Mouse (Mus musculus): Measurements from ENCODE around the gene Gm20388. TPM values are rescaled to one million over a fixed set of nuclear protein-coding genes. Genes with fewer than 3 reads are reported as not detected.

Gene Gm20388
- total RNA-seq, 2 experiments from 2014 or later = 8.8 TPM

DNA sequence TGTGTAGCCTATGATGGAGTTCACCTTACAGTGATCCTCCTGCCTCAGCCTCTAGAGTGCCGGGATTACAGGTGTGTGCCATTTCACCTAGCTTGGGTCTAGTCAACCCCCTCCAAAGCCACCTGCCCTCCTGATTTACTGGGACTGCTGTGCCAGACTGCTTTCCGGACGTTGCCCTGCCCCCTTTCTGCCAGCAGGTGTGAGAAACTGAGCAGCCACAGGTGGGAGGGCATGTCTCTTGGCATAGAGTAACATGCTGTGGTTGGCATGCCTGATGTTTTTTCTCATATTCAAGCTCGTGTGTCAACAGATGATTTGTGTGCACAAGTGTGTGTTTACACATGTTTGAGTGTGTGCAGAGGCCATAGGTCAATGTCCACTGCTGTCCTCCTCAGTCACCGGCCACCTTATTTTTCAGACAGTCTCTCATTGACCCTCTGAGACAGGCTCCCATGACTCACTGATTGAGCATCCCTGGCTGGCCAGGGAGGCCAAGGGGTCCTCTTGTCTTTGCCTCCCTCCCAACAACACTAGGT lies 333.3 kb downstream of the Gm20388 start:
- no peak for DNase-seq (ENCODE audit: extremely low spot score in 1 of 2, low spot score in 1 of 2)

DNA sequence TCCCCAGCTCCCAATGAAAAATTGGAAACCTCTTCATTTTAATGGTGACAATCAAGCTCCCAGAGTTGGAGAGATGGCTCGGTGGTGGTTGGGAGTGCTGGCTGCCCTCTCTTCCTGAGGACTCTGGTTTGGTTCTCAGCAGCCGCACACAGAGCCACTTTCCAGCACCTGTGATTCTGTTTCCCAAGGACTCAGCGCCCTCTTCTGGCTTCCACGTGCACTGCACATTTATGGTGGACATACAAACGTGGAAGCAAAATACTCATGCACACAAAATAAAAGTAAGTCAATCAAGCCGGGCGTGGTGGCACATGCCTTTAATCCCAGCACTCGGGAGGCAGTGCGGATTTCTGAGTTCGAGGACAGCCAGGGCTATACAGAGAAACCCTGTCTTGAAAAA lies 333.9 kb downstream of the Gm20388 start:
- DNase-seq (ENCODE audit: extremely low spot score in 1 of 2, low spot score in 1 of 2) = no peak

DNA sequence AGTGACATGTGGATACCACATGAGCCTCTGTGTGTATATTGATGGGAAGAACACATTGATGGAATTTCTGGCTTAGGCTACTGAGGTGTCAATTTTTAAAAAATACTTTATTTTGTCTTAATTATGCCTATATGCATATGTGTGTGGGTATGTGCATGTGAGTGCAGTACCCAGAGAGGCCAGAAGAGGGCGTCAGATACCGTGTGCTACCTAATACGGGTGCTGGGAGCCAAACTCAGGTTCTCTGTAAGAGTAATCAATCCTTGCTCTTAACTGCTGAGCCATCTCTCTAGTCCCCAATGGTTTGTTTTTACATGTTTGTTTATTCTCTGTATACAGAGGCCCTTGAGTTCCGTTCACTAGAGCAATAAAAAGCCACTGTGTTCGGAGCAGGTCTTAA lies 337.0 kb downstream of the Gm20388 start:
- no peak for DNase-seq (ENCODE audit: extremely low spot score in 1 of 2, low spot score in 1 of 2)

DNA sequence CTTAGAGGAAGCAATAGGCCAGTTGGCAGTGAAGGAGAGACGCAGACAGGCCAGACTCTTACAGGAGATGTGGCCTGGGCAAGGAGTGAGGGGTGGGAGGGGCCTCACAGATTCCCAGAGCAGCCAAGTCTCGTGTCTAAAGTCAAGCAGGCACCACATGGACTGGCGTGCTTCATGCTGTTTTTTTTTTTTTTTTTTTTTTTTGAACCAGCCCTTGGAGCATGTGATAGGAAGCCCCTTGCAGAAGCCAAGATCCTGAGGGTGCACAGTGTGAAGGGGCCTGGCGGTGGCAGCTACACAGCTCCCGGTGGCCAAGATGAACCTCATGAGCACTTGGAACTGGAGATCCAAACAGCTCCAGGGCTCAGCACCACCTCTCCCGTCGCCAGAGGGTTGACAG lies 337.4 kb downstream of the Gm20388 start:
- DNase-seq (ENCODE audit: extremely low spot score in 1 of 2, low spot score in 1 of 2) = no peak

DNA sequence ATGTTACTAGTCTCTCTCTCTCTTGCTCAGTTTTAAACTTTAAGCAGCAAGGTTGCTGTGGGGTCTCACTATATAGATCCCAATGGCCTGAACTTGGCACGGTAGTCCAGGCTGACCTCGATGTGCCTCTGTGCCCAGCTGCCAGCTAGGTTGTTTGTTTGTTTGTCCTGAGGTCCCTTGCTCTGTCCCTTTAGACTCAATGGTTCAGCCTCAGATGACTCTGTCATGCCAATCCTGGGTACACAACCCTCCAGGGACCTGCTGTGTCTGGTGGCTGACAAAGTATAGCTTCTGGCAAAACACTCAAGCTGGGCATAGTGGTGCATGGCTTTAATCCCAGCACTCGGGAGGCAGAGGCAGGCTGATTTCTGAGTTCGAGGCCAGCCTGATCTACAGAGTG lies 337.8 kb downstream of the Gm20388 start:
- DNase-seq (ENCODE audit: extremely low spot score in 1 of 2, low spot score in 1 of 2) = no peak

DNA sequence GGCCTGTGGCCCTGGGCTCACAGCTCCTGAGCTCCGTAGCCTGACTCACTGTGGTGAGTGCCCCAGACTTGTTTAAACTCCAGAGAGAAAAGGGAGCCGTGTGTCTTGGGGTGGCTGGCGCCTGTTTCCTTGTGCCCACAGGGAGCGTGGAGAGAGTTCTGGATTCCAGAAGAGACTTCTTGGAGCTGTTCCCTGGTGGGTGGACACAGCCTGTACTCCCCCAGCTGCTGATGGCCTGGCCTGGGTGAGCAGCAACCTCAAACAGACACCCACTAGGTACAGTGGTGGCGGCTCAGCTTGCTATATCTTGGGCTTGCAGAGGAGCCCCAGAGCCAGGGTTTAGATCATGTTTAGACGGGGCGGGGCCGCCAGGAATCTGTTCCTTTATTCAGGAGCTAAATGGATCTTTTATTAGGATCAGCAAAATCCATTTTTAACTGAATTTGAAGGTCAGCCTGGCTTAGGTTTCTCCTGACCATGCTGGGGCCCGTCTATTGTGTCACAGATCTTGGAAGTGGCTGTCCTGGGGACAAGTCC lies 339.2 kb downstream of the Gm20388 start:
- DNase-seq (ENCODE audit: extremely low spot score in 1 of 2, low spot score in 1 of 2) = no peak

DNA sequence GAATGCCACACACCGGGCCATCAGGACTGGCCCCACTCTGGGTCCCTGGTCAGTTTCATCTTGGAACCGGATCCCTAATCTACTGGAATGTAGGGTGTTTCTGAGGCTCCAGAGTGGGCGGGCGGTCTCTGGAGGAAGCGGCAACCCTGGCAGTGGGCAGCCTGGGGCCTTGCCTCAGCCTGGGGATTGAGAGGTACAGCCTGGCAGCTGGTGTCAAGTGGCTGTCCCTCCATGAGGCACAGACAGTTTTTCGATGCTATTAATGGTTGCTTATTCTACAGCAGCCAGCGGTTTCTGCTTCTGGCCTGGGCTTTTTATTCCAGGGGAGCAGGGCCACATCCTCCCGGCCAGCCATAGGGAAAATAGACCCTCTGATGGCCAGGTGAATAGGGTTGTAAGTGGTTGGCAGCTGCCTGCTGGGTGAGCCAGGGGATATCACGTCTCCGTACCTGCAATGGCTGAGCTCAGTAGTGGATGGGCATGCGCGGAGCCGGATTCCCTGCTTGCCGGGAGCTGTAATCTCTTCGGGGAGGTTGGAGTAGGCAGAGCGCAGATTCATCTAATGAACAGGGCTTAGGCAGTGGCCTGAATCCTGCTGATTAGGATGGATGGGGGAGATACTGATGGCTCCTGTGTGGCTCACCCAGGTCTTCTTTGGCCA lies 340.2 kb downstream of the Gm20388 start:
- DNase-seq (ENCODE audit: extremely low spot score in 1 of 2, low spot score in 1 of 2) = no peak

DNA sequence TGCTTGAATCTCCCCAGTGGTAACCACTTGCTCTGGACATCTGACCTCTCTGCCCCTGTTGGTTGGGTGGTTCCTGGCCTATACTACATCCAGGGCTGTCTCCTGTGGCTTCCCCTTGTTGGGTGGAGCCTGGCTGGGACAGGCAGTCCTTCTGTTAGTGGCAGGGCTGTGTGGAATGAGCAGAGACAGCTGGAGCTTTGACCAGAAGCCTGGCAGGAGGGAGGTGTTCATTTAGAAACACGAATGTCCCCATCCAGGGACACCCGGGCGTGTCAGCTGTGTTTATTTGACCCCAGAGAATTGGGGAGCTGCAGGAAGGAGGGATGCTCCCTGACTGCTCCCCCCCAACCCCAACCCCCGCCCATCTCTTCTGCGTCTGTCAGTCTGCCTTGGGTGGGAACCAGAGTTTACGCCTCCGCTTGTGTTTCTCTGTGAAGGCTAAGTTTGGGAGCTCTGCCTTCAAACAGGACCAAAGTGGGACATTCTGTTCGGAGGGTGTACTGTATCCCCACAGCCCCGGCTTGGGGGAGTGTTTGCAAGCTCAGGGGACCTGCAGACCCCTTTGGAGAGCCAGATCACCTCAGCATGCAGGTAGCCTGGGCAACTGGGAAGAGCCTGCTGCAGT lies 340.9 kb downstream of the Gm20388 start:
- DNase-seq (ENCODE audit: extremely low spot score in 1 of 2, low spot score in 1 of 2) = no peak

DNA sequence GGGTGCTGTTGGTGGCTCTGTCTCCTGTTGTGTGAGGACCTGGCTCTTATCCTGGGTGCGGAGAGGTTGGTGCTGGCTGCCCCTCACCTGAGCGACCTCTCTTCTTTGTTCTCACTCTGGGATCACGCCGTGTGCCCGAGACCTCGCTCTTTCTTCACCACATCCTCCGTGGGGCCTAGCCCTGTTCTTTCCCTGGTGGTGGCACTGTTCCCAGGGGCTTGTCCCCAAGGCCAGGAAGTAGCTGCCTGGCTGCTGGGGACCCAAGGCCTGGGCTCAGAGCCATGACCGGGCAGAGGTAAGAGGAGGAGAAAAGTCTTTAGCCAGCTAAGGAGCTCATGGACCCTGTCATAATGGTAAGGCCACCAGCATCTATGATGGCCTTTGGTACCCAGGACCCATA lies 343.0 kb downstream of the Gm20388 start:
- DNase-seq (ENCODE audit: extremely low spot score in 1 of 2, low spot score in 1 of 2) = no peak

DNA sequence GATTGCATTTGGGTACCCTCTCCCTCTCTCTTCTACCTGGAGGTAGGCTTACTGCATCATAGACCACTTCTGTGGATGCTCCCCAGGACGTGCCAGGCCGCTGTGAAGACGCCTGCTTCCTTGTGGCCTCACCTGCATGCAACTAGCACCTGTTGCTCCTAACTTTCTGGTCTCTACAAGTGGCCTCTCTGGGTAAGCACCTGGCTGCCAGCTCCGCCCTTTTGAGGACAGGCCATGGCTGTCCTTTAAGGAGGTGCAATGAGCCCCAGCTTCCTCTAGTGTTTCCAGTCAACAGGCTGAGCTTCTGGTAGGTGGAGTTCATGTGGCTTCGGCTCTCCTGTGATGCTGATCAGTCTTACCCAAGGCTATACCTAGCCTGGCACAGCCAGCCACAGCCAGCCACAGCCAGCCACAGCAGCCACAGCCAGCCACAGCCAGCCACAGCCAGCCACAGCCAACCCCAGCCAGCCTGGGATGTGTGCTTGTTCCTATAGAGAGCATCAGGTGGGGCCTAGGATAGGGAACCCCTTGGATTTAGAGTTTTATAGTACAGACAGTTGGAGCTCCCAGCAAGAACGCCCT lies 344.9 kb downstream of the Gm20388 start:
- no peak for DNase-seq (ENCODE audit: extremely low spot score in 1 of 2, low spot score in 1 of 2)

DNA sequence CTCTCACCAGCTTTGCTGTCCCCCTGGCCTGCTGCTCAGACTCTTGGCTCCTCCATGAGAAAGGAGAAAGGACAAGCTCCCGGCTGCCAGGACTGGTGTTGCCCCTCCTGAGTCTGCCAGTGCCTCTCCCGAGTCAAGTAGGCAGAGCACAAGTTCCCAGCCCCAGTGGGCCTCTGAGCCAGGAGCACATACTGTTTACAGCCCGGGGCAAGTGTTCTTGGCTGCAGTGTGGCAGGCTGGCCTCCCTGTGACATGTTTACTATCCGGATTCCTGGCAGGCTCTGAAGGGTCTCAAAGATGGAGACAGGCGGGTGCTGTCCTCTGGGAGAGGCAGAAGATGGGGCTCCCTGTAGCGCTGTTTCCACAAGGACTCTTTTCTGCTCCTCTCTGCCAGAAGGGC lies 346.3 kb downstream of the Gm20388 start:
- DNase-seq (ENCODE audit: extremely low spot score in 1 of 2, low spot score in 1 of 2) = no peak

DNA sequence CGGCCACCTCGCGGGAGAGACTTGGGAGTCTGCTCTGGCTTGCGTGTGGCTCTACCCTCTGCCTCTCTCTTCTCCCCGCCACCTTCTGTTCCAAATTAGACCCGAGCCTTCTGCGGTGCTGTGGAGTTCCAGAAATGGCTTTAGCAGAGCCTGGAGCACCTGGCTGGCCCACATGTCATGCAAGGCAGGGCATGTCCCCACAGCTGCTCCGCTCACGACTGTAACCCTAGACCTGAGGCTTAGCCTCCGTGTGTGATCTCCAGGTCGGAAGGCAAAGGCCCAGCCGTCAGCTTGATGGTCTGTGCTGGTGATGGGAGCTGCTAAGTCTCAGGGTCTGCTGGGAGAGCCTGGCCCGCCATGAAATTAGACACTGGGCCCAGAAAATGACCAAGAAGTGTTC lies 348.6 kb downstream of the Gm20388 start:
- no peak for DNase-seq (ENCODE audit: extremely low spot score in 1 of 2, low spot score in 1 of 2)

DNA sequence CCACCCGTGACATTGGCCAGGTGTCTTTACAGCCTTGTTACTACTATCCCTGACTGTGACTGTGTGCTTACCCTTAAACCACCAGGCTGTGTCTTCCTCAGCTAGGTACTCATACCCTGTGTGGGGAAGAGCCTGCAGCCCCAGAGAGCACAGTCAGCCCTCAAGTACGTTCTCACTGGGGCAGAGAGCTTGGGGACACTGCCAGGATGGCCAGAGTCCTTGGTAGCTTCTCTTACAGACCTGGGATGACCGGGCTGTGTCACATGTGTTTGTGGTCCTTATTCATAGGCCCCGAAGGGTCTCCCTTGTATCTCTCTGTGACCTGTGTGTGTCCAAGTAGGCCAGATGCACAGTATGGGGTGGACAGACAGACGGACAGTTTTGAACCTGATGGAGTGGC lies 350.0 kb downstream of the Gm20388 start:
- DNase-seq (ENCODE audit: extremely low spot score in 1 of 2, low spot score in 1 of 2) = no peak

DNA sequence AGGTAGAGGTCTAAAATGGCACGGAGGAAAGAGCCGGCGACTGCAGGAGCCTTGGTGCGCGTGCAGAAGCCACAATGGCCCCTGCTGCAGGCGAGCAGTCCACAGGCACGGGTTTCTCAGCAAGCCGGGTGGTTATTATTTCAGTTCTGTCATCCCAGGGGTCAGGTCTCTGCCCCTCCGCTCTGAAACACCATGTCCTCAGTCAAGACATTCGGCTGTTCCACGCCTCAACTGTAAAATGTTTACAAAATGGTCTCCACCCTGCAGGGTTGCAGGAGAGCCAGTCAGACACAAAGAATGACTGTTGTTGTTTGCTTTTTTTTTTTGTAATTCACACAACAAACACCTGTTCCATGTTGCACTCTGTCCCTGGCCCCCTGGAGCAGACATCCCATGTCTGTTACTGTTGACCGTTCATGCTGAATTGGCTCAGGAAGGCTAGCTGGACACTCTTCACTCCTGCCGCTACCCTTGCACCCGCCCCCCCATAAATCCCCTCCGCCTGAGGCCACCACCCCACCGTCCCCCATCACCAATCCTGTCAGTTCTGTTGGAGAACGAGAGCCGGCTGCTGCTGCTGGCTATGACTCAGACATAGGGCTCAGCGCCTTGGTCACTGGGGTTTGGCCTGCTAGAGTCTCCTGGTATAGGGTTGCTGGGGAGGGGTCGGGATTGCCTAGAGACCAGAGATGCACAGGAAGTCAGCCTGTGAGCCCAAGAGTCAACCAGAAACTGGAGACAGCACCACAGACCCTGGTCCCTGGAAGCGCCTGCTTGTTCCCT lies 350.9 kb downstream of the Gm20388 start:
- no peak for DNase-seq (ENCODE audit: extremely low spot score in 1 of 2, low spot score in 1 of 2)

DNA sequence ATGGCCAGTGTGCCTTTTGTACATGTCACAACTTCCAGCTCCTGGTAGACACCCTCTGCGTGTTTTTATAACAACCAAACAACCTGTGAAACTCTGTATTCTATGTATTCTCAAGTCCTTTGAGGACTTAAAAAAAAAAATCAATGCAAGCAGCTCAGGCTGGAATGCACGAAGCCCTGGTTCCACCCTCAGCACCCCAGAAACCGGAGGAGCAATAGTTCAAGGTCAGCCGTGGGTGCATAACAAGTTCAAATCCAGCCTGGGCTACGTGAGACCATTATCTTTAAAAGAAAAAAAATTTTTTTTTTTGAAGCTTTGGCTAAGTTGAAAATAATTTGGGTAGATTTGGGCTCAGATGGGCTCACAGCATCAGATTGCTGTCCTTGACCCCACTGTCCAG lies 353.2 kb downstream of the Gm20388 start:
- no peak for DNase-seq (ENCODE audit: extremely low spot score in 1 of 2, low spot score in 1 of 2)

DNA sequence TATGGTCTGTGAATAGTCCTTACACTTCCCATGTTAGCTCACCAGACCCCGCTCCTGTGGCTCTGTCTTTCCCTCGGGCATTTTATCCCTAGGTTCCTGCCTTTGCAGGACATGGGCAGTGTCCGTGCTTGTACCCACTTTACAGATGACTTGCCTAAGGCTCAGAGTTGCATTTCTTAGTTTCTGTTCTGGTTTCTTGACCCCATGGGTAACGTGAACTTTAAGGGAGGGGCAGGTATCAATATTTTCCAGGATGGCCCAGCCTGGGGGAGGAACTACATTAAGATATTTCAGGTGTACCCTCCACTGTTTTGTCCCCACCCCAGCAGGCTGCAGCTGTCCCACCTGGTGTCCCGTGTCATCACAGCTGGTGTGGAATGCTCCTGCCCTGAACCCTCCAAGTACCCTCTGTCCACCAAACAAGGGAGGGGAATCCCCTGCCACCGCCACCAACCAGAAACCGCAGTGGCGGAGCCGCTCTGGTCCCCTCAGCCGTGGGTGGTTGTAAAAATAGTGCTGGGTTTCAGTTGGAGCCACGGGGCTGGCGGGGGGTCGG lies 353.8 kb downstream of the Gm20388 start:
- no peak for DNase-seq (ENCODE audit: extremely low spot score in 1 of 2, low spot score in 1 of 2)

DNA sequence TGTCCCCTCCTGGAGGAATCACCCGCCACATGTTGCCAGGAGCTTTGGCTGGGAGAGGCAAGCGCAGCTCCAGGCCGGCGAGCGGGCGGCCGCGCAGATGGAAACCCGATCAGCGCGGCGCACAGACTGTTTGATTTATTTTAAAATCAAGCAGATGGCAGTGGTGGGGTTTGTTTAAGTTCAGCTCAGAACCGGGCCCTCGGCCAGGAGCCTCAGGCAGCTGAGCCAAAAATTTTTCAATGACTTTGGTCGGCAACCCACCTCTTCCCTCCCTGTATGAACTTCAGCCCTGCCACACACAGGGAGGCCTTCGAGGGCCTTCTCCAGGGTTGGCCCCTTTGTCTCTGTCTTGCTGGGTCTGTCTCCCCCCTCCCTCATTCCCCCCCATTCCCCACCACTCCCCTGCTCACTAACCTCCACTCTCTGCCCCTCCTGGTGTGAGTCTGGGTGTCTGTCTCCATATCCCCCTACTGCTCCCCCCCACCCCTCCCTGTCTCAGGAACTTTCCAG lies 354.4 kb downstream of the Gm20388 start:
- DNase-seq (ENCODE audit: extremely low spot score in 1 of 2, low spot score in 1 of 2) = peak in 1 of 2 experiments; percentile 66

DNA sequence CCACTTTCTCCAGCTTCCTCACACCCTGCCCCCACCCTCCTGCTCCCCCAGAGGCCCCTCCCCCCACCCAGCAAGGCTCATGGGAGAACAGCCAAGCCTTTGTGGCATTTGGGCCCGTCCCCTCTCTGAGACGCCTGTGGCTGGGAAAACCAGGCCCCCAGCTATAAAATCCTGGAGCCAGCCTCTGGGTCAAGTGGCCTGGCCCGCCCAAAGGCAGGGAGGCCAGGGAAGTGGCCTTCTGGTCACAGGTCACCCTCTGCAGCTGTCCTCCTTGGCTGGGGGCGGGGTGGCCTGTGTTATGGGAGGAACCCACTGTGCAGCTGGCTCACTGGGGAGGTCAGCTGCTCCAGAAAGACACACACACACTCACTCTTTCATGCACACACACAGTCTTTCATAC lies 354.8 kb downstream of the Gm20388 start:
- no peak for DNase-seq (ENCODE audit: extremely low spot score in 1 of 2, low spot score in 1 of 2)

DNA sequence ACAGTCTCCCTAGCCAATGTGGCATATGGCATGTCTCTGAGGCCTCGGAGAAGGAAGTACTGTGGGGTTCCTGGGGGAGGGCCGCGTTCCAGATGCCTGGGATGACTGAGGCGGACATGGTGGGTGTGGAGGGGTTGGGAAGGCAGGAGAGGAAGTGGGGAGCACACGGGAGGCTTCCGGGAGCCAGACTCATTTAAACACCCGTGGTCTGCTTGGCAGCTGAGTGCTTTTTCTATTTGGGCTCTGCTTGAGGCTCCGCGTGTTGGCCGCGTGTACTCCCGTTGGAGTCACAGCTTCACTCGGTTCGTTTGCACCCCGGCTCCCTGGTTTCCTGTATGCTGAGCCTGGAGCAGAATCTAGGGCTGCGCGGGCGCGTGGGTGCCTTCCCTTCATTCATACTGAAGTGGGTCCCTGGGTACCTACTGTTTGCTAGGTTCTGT lies 357.9 kb downstream of the Gm20388 start:
- DNase-seq (ENCODE audit: extremely low spot score in 1 of 2, low spot score in 1 of 2) = no peak

DNA sequence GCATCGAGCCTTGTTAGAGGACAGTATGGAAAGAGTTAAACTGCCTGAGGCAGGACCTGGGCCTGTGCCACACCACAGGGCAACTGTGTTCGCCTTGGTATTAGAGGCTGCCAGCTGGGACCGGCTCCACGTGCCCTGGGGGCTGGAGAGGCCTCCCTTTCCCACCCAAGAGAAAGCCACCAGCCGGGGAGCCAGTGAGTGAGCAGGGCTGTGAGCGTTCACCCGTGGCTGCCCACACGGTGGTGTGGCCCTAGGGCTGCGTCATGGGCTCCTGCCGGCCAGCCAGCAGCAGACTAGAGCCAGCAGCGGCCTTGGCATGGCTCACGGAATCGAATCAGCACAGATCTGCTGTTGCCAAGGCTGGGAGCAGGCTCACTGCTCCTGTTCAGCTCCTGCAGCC lies 359.8 kb downstream of the Gm20388 start:
- no peak for DNase-seq (ENCODE audit: extremely low spot score in 1 of 2, low spot score in 1 of 2)
